Mouse (Mus musculus) right cerebral cortex, postnatal 10 days (tissue): Measurements from ENCODE around the gene Atox1.

Experiments used
- DNase-seq, 2 experiments: peaks; one replicate each; pipeline ENCODE4 v3.0.0; 2021; ENCODE audit warnings: low spot score in 2 of 2

The Atox1 gene

DNA sequence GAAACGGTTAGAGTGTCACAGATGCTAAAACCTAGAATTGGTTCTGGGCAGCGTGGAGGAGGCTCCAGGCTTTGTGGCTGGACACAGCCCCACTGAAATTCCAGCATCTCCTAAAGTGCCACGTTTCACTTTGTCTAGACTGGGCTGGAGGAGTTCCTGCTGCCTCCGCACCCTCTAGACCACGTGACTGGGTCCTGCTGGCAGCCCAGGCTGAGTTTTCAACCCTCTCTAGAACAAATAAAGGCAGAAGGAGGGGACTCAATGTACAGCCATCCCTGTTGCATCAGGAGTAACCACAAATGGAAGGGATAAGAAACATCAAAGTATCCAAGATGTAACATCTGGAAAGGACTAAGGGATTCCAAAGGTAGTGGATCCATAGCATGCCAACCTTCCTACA lies 46.7 kb downstream of the Atox1 start:
- no peak for DNase-seq

DNA sequence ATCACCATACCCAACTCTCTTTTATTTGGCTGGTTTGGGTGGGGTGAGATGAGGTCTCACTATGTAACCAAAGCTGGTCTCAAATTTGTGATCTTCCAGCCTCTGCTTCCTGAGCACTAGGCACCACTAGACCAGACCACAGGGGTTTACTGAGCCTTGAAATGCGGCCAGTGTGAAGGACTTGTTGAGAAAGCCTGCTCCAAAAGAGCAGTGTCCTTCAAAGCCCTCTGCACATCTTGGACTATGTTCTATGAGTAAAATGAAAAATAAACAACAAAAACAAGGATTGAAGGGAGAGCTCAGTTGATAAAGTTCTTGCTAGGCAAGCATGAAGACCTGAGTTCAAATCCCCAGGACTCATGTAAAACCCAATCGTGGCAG lies 47.6 kb downstream of the Atox1 start:
- no peak for DNase-seq

DNA sequence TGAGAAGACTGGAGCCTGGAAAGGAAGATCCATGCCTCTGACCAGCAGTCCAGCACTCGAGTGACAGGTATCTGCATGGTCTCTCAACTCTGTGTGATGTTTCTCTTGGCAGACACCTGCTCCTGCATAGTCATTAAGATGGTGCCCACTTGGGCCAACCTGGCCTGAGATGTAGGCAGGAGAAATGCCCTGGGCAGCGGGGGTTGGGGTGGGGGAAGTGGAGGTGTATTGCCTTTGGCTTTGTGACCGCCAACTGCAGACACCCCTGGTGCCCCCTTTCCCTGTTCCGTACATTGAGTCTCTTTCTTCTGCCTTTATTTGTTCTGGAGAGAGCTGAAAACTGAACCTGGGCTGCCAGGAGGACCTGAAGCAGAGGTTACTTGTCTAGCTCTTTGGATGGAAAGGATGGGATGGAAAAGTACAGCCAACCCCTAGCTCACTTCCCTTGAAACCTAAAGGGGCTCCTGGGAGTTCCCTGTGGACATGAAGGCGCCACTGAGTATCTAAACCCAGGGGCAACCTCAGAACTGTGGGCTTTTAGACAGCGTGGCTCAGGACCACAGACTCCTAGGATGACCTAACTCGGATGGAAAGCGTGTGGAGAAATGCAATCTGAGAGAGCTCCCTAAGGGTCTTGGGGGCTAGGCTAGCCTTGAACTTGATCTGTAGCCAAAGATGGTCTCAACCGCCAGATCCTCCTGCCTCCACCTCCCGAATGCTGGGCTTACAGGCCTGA lies 48.2 kb downstream of the Atox1 start:
- no peak for DNase-seq

DNA sequence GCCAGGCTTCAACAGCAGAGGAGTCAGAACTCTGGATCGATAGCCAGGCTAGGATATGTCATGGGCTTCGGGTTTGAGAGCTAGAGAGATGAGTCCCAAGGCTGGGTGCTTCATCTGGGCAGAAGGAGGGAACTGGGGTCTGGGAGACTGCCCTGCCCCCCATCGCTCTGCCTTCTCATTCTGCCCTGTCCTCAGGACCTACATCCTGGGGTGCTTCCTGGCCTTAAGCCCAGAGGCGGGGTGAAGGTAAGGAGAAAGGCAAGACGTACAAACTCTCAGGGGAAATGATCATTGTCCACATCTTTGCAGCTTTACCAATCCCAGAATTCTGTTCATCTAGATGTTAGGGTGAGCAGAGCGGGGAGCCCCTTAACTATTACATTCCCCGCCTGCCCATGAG lies 49.0 kb downstream of the Atox1 start:
- DNase-seq = no peak

DNA sequence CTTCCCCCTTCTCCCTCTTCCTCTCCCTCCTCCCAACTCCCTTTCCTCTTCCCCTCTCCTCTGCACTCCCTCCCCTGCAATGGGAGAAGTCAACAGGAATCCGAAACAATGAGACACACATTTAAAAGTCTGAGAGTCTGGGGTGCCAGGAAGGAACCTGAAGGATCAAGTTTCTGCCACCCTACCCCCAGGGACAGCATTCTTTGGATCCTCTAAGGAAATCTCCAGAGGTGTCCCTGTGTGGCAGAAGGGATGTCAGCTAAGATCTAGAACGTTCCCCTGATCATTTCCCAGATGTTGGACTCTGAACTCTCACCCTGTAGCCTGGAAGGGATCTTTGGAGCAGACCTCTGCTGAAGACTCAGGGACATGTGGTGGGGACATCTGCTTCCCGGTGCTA lies 50.5 kb downstream of the Atox1 start:
- DNase-seq = no peak

DNA sequence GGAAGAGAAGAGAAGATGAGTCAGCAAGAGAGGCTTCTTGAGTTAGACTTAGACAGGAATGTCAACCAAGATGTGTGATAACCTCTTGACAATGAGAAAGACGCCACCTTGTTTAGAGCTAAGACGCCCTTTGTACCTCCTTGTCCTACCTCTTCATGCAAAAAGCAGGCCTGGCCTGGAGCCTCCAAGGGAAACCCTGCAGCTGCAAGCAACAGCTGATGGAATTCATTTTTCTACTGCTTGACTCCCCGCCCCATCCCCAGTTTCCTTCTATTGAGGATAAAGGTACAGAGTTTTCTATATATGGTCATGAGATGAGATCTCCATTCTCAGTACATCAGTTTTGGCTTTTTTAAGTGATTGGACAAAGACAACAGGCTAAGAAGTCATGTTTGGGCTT lies 51.0 kb downstream of the Atox1 start:
- DNase-seq = no peak

- DNase-seq = no peak
Observed at GRCm38 (mm10) chr11:55407133-55407532, 53.9 kb downstream of the Atox1 start.

DNA sequence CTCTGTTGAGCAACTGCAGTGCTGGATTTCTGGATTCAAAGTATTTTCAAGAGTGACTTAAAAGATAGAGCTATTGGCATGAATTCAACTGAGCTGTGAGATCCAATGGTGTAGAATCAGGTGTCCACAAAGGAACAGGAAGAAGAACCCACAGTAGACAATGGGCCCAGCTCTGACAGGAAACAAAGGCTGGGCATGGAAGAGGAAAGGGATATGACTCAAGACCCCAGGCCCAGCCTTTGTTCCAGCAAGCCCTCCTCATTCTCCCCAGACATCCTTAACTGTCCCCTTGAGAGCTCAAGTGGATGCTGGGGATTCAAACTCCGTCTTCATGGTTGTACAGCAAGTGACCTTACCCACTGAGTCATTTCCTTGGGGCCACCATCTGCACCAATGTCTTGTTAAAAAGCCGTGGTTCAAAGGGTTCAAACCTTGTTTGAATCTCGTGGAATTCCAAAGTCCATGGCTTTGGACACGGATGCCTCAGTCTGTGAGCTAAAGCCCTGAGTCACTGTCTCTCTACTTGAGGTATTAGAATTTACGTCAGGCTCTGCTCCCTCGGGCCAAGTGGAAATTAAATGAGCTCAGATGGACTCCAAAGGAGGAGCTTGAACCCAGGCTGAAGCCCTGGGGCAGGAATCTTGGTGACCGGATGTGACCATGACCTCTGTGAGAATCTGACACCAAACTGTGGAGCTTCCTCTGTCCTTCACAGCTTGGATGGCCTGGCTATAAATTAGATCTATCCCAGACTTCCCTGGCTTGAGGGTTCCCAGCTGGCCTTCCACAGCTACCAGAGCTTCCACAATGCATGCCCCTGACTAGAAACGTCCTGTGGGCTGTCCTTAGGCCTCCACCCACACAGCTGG lies 55.2 kb downstream of the Atox1 start:
- DNase-seq = no peak

DNA sequence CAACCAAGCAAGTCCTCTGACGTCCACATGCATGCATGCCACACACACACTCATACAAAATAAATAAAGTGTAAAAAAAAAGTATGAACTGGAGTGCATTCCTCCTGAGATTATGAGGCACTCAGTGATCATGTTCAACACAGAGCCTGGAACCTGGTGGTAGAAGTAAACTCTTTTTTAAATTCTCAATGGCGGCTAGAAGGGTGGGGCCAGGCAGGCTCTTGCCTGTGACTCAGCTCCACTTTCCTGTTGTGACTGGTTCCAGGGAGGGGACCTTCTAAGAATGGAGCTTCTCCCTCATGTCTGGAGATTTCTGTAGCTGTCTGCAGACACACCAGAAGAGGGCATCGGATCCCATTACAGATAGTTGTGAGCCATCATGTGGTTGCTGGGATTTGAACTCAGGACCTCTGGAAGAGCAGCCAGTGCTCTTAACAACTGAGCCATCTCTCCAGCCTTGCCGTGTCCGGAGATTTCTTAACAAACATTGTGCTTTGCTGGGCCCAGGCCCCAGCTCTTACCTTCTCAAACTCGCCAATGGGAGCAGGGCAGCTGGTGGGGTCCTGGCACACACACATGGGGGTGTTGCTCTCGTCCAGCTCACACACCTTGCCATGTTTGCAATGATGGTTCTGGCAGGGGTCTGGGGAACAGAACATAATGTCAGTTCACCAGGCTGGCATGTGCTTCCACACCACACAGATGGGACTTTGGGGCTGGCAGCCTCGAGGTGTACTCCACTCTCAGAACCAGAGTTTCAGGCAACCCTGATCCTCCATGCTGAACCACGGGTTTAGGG lies 56.2 kb downstream of the Atox1 start:
- no peak for DNase-seq

- no peak for DNase-seq
Observed at GRCm38 (mm10) chr11:55400863-55401262, 60.2 kb downstream of the Atox1 start.

DNA sequence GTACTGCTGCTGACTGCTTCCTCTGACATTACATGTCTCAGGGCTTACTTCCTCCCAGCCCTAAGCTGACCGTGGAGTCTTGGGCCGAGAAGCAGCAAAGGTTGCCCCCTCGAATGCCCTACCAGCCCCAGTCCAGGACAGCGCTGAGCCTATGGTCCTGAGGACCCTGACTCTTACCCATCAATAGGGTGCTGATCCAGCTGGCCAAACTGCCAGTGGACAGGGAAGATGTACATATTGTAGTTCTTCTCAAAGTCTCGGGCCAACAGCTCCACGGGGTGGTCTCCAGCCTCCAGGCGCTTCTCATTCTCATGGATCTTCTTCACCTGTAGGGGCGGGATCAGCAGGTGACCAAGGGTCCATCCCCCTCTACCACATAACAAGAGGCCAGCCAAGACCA lies 62.7 kb downstream of the Atox1 start:
- no peak for DNase-seq

DNA sequence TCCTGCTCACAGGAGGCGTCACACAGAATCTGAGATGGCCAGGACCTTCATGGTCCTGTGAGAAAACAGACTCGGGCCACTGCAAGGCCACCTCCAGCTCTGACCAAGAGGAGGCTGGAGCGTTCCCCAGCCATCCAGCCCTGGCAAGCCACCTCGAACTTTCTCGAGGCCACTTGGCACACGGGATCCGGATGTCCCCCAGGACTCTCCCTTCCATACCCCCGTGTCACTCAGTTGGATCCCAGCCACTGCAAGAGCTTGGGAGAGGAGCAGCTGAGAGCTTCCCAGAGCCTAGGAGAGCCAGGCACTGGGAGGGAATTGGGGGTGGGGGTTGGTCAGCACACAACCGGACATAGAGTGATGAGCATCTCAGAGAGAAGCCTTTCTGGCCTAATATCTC lies 63.6 kb downstream of the Atox1 start:
- DNase-seq = peak; percentile 50 to 55

DNA sequence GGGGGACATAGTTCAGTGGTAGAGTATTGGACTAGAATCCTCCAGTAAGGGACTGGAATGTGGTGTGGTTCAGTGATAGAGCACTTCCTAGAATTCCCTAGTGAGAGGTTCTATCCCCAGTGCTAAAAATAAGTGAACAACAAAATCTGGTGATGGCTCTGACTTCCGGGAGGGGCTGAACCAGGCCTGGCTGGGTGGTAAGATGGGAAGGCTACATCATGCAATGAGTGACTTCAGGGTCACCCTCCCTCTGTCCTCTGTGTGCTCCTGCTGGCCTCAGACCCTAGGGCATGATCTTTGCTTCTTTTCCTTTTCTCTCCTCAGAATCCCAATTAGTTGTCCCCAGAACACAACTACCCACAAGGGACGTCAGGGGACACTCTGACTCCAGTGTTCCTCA lies 64.0 kb downstream of the Atox1 start:
- DNase-seq = no peak
